Mouse (Mus musculus) forebrain, embryonic 14.5 days (tissue): ENCODE measurements around the gene Slc38a8. TPM values are rescaled to one million over a fixed set of nuclear protein-coding genes. Genes with fewer than 3 reads are reported as not detected.

Source experiments
- ATAC-seq: fragments of 200-750 bp; cut with Nextera tagmentation; 2 replicates; pipeline ENCODE4 v1.8.0; 2017; ENCODE audit warnings: mild to moderate bottlenecking, moderate library complexity
- DNase-seq: peaks from one replicate; pipeline ENCODE4 v3.0.0-alpha.2; 2015; ENCODE audit warnings: low spot score
- H3K27ac ChIP-seq: fragments of 300-500 bp; sonication (generic); 2 replicates; pipeline ENCODE4 v1.5.1; 2014; ENCODE audit warnings: low read depth, mild to moderate bottlenecking, control low read depth, low read length, moderate library complexity
- H3K27me3 ChIP-seq: fragments of 300-500 bp; sonication (generic); replicated peaks from 2 replicates; pipeline ENCODE4 v1.6.1; 2014; ENCODE audit warnings: low read length, control low read depth, mixed read lengths; ENCODE audit not compliant: control insufficient read depth, insufficient read depth
- H3K36me3 ChIP-seq: fragments of 300-500 bp; sonication (generic); 2 replicates; pipeline ENCODE4 v1.6.1; 2014; ENCODE audit warnings: low read length, control low read depth; ENCODE audit not compliant: control insufficient read depth, insufficient read depth
- H3K4me1 ChIP-seq: fragments of 300-500 bp; sonication (generic); 2 replicates; pipeline ENCODE4 v1.6.1; 2014; ENCODE audit warnings: antibody characterized with exemption, low read length, control low read depth; ENCODE audit not compliant: control insufficient read depth, insufficient read depth
- H3K4me2 ChIP-seq: fragments of 300-500 bp; sonication (generic); 2 replicates; pipeline ENCODE4 v1.6.1; 2014; ENCODE audit warnings: mild to moderate bottlenecking, control low read depth, low read length
- H3K4me3 ChIP-seq: fragments of 300-500 bp; sonication (generic); 2 replicates; pipeline ENCODE4 v1.5.1; 2014; ENCODE audit warnings: low read depth, low read length, control low read depth
- H3K9ac ChIP-seq: fragments of 300-500 bp; sonication (generic); 2 replicates; pipeline ENCODE4 v1.6.1; 2014; ENCODE audit warnings: mild to moderate bottlenecking, low read length, control low read depth, moderate library complexity
- H3K9me3 ChIP-seq: fragments of 300-500 bp; sonication (generic); replicated peaks from 2 replicates; pipeline ENCODE4 v1.6.1; 2016; ENCODE audit warnings: low read length, control low read depth, mixed read lengths; ENCODE audit not compliant: control insufficient read depth
- WGBS: fragments of 180-500 bp; shearing (Covaris S2); extraction: QIAGEN DNeasy Blood & Tissue Kit; methylation state at CpG from one replicate; pipeline ENCODE4 v1.1.7; 2014; 5-methylcytosine and 5-hydroxymethylcytosine counted together
- polyA plus RNA-seq: library from polyadenylated mRNA; unstranded; fragments of >200 nt; fragmentation: Nextera tagmentation; extraction: Ambion mirVana; gene quantifications from 2 replicates; pipeline ENCODE4 v1.2.1, GENCODE M21; 2014

Gene Slc38a8
- polyA plus RNA-seq, 1 experiment from 2014 or later = not detected

GRCm38 (mm10) chr8:119466794-119467193 is 34.7 kb downstream of the Slc38a8 start:
- ATAC-seq = no peak
- no peak overlapping the region for H3K4me3 ChIP-seq
- H3K4me1 ChIP-seq = peaks cover 23% of the 10 kb centered on the region
- no peak overlapping the region for H3K4me2 ChIP-seq
- peak; percentile 37 for DNase-seq
- H3K27ac ChIP-seq = no peak overlapping the region
- no peak overlapping the region for H3K9ac ChIP-seq
- H3K9me3 ChIP-seq = no peaks in the 10 kb centered on the region
- H3K36me3 ChIP-seq = no peaks in the 10 kb centered on the region
- whole genome bisulfite sequencing = 79% methylated on average over 10 of the region's 10 CpGs
- H3K27me3 ChIP-seq = 0 out of 2 replicates have a peak, but pooled peaks cover 3% of the 10 kb centered on the region

GRCm38 (mm10) chr8:119466105-119466504 is 35.4 kb downstream of the Slc38a8 start:
- H3K27me3 ChIP-seq = 0 out of 2 replicates have a peak, but pooled peaks cover 3% of the 10 kb centered on the region
- H3K4me3 ChIP-seq = no peak overlapping the region
- no peak overlapping the region for H3K27ac ChIP-seq
- no peaks in the 10 kb centered on the region for H3K9me3 ChIP-seq
- H3K9ac ChIP-seq = no peak overlapping the region
- H3K36me3 ChIP-seq = no peaks in the 10 kb centered on the region
- peaks cover 29% of the 10 kb centered on the region for H3K4me1 ChIP-seq
- DNase-seq (peak; percentile 59), ATAC-seq (peak; percentile 17; the same call in 1 of the 2 replicates)
- peak overlapping the region; percentile 26 for H3K4me2 ChIP-seq
- 2% methylated on average over 18 of the region's 18 CpGs for WGBS

GRCm38 (mm10) chr8:119463709-119464108 is 37.8 kb downstream of the Slc38a8 start:
- Histone ChIP-seq H3K27me3 (0 out of 2 replicates have a peak, but pooled peaks cover 3% of the 10 kb centered on the region), H3K9me3 (no peaks in the 10 kb centered on the region), H3K4me3 (no peak overlapping the region), H3K27ac (no peak overlapping the region), H3K4me1 (peaks cover 36% of the 10 kb centered on the region), H3K4me2 (no peak overlapping the region), H3K36me3 (no peaks in the 10 kb centered on the region), H3K9ac (no peak overlapping the region)
- WGBS = 47% methylated on average over 7 of the region's 7 CpGs
- DNase-seq = peak; percentile 37
- peak; percentile 37 for ATAC-seq

- Histone ChIP-seq H3K9me3 (no peaks in the 10 kb centered on the region), H3K27me3 (0 out of 2 replicates have a peak, but pooled peaks cover 3% of the 10 kb centered on the region), H3K4me1 (peaks cover 30% of the 10 kb centered on the region), H3K36me3 (no peaks in the 10 kb centered on the region), H3K9ac (no peak overlapping the region), H3K27ac (0 out of 2 replicates have a peak overlapping the region, but pooled peaks have one; percentile 11), H3K4me2 (no peak overlapping the region), H3K4me3 (no peak overlapping the region)
- peak; percentile 91 for DNase-seq
- WGBS = 10% methylated on average over 9 of the region's 9 CpGs
- ATAC-seq = peak; percentile 70
Observed at GRCm38 (mm10) chr8:119461356-119461755, 40.1 kb downstream of the Slc38a8 start.

- peaks cover 19% of the 10 kb centered on the region for H3K4me1 ChIP-seq
- 43% methylated on average over 16 of the region's 16 CpGs for WGBS
- 0 out of 2 replicates have a peak, but pooled peaks cover 3% of the 10 kb centered on the region for H3K27me3 ChIP-seq
- 0 out of 2 replicates have a peak overlapping the region, but pooled peaks have one; percentile 1 for H3K9ac ChIP-seq
- H3K27ac ChIP-seq = peak overlapping the region; percentile 67; the same call in 1 of the 2 replicates
- no peaks in the 10 kb centered on the region for H3K36me3 ChIP-seq
- DNase-seq (peak; percentile 74), ATAC-seq (peak; percentile 43; the same call in 1 of the 2 replicates)
- no peaks in the 10 kb centered on the region for H3K9me3 ChIP-seq
- H3K4me3 ChIP-seq = no peak overlapping the region
- H3K4me2 ChIP-seq = no peak overlapping the region
Observed at GRCm38 (mm10) chr8:119459724-119460123, 41.8 kb downstream of the Slc38a8 start.

GRCm38 (mm10) chr8:119456045-119456444 is 45.5 kb downstream of the Slc38a8 start:
- no peak overlapping the region for H3K9ac ChIP-seq
- no peak overlapping the region for H3K27ac ChIP-seq
- H3K36me3 ChIP-seq = no peaks in the 10 kb centered on the region
- DNase-seq = no peak
- H3K4me1 ChIP-seq = peaks cover 6% of the 10 kb centered on the region
- WGBS = 86% methylated on average over 5 of the region's 5 CpGs
- no peaks in the 10 kb centered on the region for H3K9me3 ChIP-seq
- H3K4me2 ChIP-seq = no peak overlapping the region
- no peak for ATAC-seq
- H3K4me3 ChIP-seq = no peak overlapping the region
- no peaks in the 10 kb centered on the region for H3K27me3 ChIP-seq

- DNase-seq (no peak), ATAC-seq (no peak)
- Histone ChIP-seq H3K27me3 (no peaks in the 10 kb centered on the region), H3K9me3 (no peaks in the 10 kb centered on the region), H3K4me3 (no peak overlapping the region), H3K36me3 (no peaks in the 10 kb centered on the region), H3K27ac (no peak overlapping the region), H3K4me2 (no peak overlapping the region), H3K4me1 (no peaks in the 10 kb centered on the region), H3K9ac (no peak overlapping the region)
- 83% methylated on average over 5 of the region's 5 CpGs for WGBS
Observed at GRCm38 (mm10) chr8:119452919-119453318, 48.6 kb downstream of the Slc38a8 start.

- no peak overlapping the region for H3K4me3 ChIP-seq
Observed at GRCm38 (mm10) chr8:119451131-119451530, 50.4 kb downstream of the Slc38a8 start.

GRCm38 (mm10) chr8:119449627-119450026 is 51.9 kb downstream of the Slc38a8 start:
- no peak for DNase-seq
- H3K36me3 ChIP-seq = no peaks in the 10 kb centered on the region
- H3K4me3 ChIP-seq = no peak overlapping the region
- no peaks in the 10 kb centered on the region for H3K4me1 ChIP-seq
- H3K9me3 ChIP-seq = no peaks in the 10 kb centered on the region
- H3K27me3 ChIP-seq = peaks cover 2% of the 10 kb centered on the region; the same call in 1 of the 2 replicates
- WGBS = 83% methylated on average over 12 of the region's 12 CpGs
- no peak overlapping the region for H3K4me2 ChIP-seq
- no peak for ATAC-seq
- H3K27ac ChIP-seq = no peak overlapping the region
- H3K9ac ChIP-seq = no peak overlapping the region

More at GRCm38 (mm10) chr8:119451131-119451530, 50.4 kb downstream of the Slc38a8 start:
- Histone ChIP-seq H3K4me2 (no peak overlapping the region), H3K9me3 (no peaks in the 10 kb centered on the region), H3K27me3 (peaks cover 2% of the 10 kb centered on the region; the same call in 1 of the 2 replicates), H3K9ac (no peak overlapping the region), H3K4me1 (no peaks in the 10 kb centered on the region), H3K36me3 (no peaks in the 10 kb centered on the region), H3K27ac (no peak overlapping the region)
- DNase-seq (peak; percentile 35), ATAC-seq (no peak)
- 85% methylated on average over 4 of the region's 4 CpGs for WGBS
